Mouse (Mus musculus) CH12.LX (cell line): ENCODE measurements around the gene Sec14l4. TPM values are rescaled to one million over a fixed set of nuclear protein-coding genes. Genes with fewer than 3 reads are reported as not detected.
A peak's percentile ranks its signal among the peaks of the same experiment; 100 is the strongest.

Experiments
- DNase-seq: peaks from one replicate; pipeline ENCODE4 v3.0.0-alpha.2; 2013; ENCODE audit errors: extremely low read depth
- H3K27ac ChIP-seq: 2 replicates; pipeline ENCODE4 v1.5.1; 2012; ENCODE audit warnings: low read depth, mild to moderate bottlenecking, control low read depth, moderate library complexity; ENCODE audit not compliant: insufficient read depth
- H3K27me3 ChIP-seq: replicated peaks from 2 replicates; pipeline ENCODE3; 2012; ENCODE audit warnings: inconsistent platforms
- H3K36me3 ChIP-seq, 2 experiments: replicated peaks in 1 of 2; 2 replicates each; pipeline versions ENCODE3 to v1.6.1; 2012; ENCODE audit warnings: inconsistent platforms in 1 of 2, low read length in 1 of 2, mild to moderate bottlenecking in 1 of 2, mixed read lengths in 1 of 2, moderate library complexity in 1 of 2; ENCODE audit not compliant: control insufficient read depth in 1 of 2, insufficient read depth in 1 of 2
- H3K4me1 ChIP-seq, 2 experiments: 2 replicates each; pipeline ENCODE4 v1.6.1; 2012; ENCODE audit warnings: inconsistent platforms in 1 of 2, moderate library complexity in 1 of 2; ENCODE audit not compliant: insufficient read depth in 2 of 2, control insufficient read depth in 1 of 2
- H3K4me2 ChIP-seq: 2 replicates; pipeline ENCODE4 v1.6.1; 2012; ENCODE audit warnings: low read depth, mild to moderate bottlenecking, control low read depth; ENCODE audit not compliant: poor library complexity, insufficient read depth, severe bottlenecking
- H3K4me3 ChIP-seq, 3 experiments: fragments of 150-350 bp in 1 of 3; sonication (generic) in 1 of 3; replicated peaks in 1 of 3; 2 replicates each; pipeline versions ENCODE3 to v1.5.1; 2011 to 2012; ENCODE audit warnings: low read depth in 2 of 3, low read length in 2 of 3, mild to moderate bottlenecking in 2 of 3, moderate library complexity in 2 of 3, control low read depth in 1 of 3, improper control_type of control experiment in 1 of 3, inconsistent platforms in 1 of 3, mixed read lengths in 1 of 3; ENCODE audit not compliant: poor library complexity in 1 of 3
- H3K79me2 ChIP-seq: replicated peaks from 2 replicates; pipeline ENCODE4 v1.6.1; 2012; ENCODE audit warnings: mild to moderate bottlenecking, moderate library complexity; ENCODE audit not compliant: control insufficient read depth, poor library complexity, insufficient read depth, severe bottlenecking; ENCODE audit errors: extremely low read depth
- H3K9ac ChIP-seq: 2 replicates; pipeline ENCODE4 v1.6.1; 2012; ENCODE audit warnings: low read depth, mild to moderate bottlenecking, control low read depth, moderate library complexity; ENCODE audit not compliant: insufficient read depth
- H3K9me3 ChIP-seq: replicated peaks from 2 replicates; pipeline ENCODE3; 2012; ENCODE audit warnings: low read length, inconsistent platforms, mixed read lengths
- BHLHE40 ChIP-seq: IDR thresholded peaks from 2 replicates; pipeline ENCODE4 v1.6.1; 2011; ENCODE audit warnings: mild to moderate bottlenecking, low read depth, low read length, improper control_type of control experiment
- CHD2 ChIP-seq: IDR thresholded peaks from 2 replicates; pipeline ENCODE4 v1.6.1; 2011; ENCODE audit warnings: low read length, improper control_type of control experiment
- CTCF ChIP-seq, 2 experiments: IDR thresholded peaks in 1 of 2; conservative IDR thresholded peaks in 1 of 2; 2 replicates each; pipeline ENCODE4 v1.5.1; 2011 to 2012; ENCODE audit warnings: low read depth in 2 of 2, low read length in 2 of 2, improper control_type of control experiment in 1 of 2, inconsistent platforms in 1 of 2, mild to moderate bottlenecking in 1 of 2, moderate library complexity in 1 of 2
- E2F4 ChIP-seq: IDR thresholded peaks from 2 replicates; pipeline ENCODE4 v1.6.1; 2011; ENCODE audit warnings: low read depth, low read length, improper control_type of control experiment; ENCODE audit not compliant: insufficient replicate concordance
- EP300 ChIP-seq: IDR thresholded peaks from 2 replicates; pipeline ENCODE4 v1.6.1; 2011; ENCODE audit warnings: low read length, improper control_type of control experiment
- GABPA ChIP-seq: IDR thresholded peaks from 2 replicates; pipeline ENCODE4 v1.6.1; 2012; ENCODE audit warnings: low read depth, low read length, improper control_type of control experiment, inconsistent platforms; ENCODE audit not compliant: insufficient replicate concordance
- HCFC1 ChIP-seq: IDR thresholded peaks from 2 replicates; pipeline ENCODE4 v1.6.1; 2012; ENCODE audit warnings: low read depth, mild to moderate bottlenecking, inconsistent platforms, low read length, improper control_type of control experiment
- IRF4 ChIP-seq: IDR thresholded peaks from 2 replicates; pipeline ENCODE4 v1.6.1; 2014; ENCODE audit warnings: low read depth, mild to moderate bottlenecking, inconsistent platforms, low read length, improper control_type of control experiment
- JUN ChIP-seq: IDR thresholded peaks from 2 replicates; pipeline ENCODE4 v1.6.1; 2011; ENCODE audit warnings: low read depth, mild to moderate bottlenecking, low read length, improper control_type of control experiment, moderate library complexity; ENCODE audit not compliant: insufficient read depth
- JUND ChIP-seq: conservative IDR thresholded peaks from 2 replicates; pipeline ENCODE4 v1.6.1; 2011; ENCODE audit warnings: low read depth, low read length, improper control_type of control experiment
- KAT2A ChIP-seq: IDR thresholded peaks from 2 replicates; pipeline ENCODE4 v1.6.1; 2012; ENCODE audit warnings: low read length, improper control_type of control experiment, inconsistent platforms; ENCODE audit not compliant: insufficient replicate concordance
- MAFK ChIP-seq: IDR thresholded peaks from 2 replicates; pipeline ENCODE4 v1.6.1; 2011; ENCODE audit warnings: low read length, improper control_type of control experiment; ENCODE audit not compliant: insufficient replicate concordance
- MAX ChIP-seq: IDR thresholded peaks from 2 replicates; pipeline ENCODE4 v1.6.1; 2011; ENCODE audit warnings: low read length, improper control_type of control experiment
- MYC ChIP-seq: IDR thresholded peaks from 2 replicates; pipeline ENCODE4 v1.6.1; 2011; ENCODE audit warnings: low read depth, mild to moderate bottlenecking, improper control_type of control experiment, low read length
- NELFE ChIP-seq: IDR thresholded peaks from 2 replicates; pipeline ENCODE4 v1.6.1; 2011; ENCODE audit warnings: low read depth, low read length, improper control_type of control experiment
- NRF1 ChIP-seq: IDR thresholded peaks from 2 replicates; pipeline ENCODE4 v1.6.1; 2014; ENCODE audit warnings: low read depth, mild to moderate bottlenecking, inconsistent platforms, low read length, improper control_type of control experiment, moderate library complexity
- PAX5 ChIP-seq: IDR thresholded peaks from 2 replicates; pipeline ENCODE4 v1.6.1; 2012; ENCODE audit warnings: low read length, inconsistent platforms, mixed read lengths
- POLR2A ChIP-seq: IDR thresholded peaks from 2 replicates; pipeline ENCODE4 v1.6.1; 2011; ENCODE audit warnings: low read depth, mild to moderate bottlenecking, improper control_type of control experiment, low read length
- POLR2AphosphoS2 ChIP-seq: IDR thresholded peaks from 2 replicates; pipeline ENCODE4 v1.6.1; 2011; ENCODE audit warnings: low read depth, low read length, improper control_type of control experiment
- RAD21 ChIP-seq: IDR thresholded peaks from 2 replicates; pipeline ENCODE4 v1.6.1; 2011; ENCODE audit warnings: low read depth, mild to moderate bottlenecking, low read length, improper control_type of control experiment, moderate library complexity
- SIN3A ChIP-seq: IDR thresholded peaks from 2 replicates; pipeline ENCODE4 v1.6.1; 2012; ENCODE audit warnings: low read length, improper control_type of control experiment, inconsistent platforms
- SMC3 ChIP-seq: IDR thresholded peaks from 2 replicates; pipeline ENCODE4 v1.6.1; 2011; ENCODE audit warnings: low read depth, low read length, improper control_type of control experiment
- TBP ChIP-seq: conservative IDR thresholded peaks from 2 replicates; pipeline ENCODE4 v1.6.1; 2011; ENCODE audit warnings: low read depth, low read length, improper control_type of control experiment
- UBTF ChIP-seq: IDR thresholded peaks from 2 replicates; pipeline ENCODE4 v1.6.1; 2012; ENCODE audit warnings: low read depth, mild to moderate bottlenecking, inconsistent platforms, low read length, improper control_type of control experiment, moderate library complexity
- USF1 ChIP-seq: IDR thresholded peaks from 2 replicates; pipeline ENCODE4 v1.6.1; 2014; ENCODE audit warnings: low read depth, mild to moderate bottlenecking, inconsistent platforms, low read length, improper control_type of control experiment
- ZC3H11A ChIP-seq: IDR thresholded peaks from 2 replicates; pipeline ENCODE4 v1.6.1; 2012; ENCODE audit warnings: low read depth, mild to moderate bottlenecking, inconsistent platforms, low read length, improper control_type of control experiment
- ZKSCAN1 ChIP-seq: IDR thresholded peaks from 2 replicates; pipeline ENCODE4 v1.6.1; 2012; ENCODE audit warnings: low read depth, inconsistent platforms, low read length, improper control_type of control experiment, borderline replicate concordance
- ZNF384 ChIP-seq: IDR thresholded peaks from 2 replicates; pipeline ENCODE4 v1.6.1; 2012; ENCODE audit warnings: low read depth, low read length, improper control_type of control experiment, inconsistent platforms
- dilution Hi-C: fragments of 300-500 bp; cut with MboI; formaldehyde crosslinking; loops from 2 replicates; pipeline ENCODE4 v1.14.3; 2020; ENCODE audit warnings: low sequenced_read_pairs; ENCODE audit not compliant: extremely low pct_unique_long_range_greater_than_20kb, extremely low pct_ligation_motif_present
- in situ Hi-C: fragments of 300-500 bp; cut with MboI; formaldehyde crosslinking; loops from 3 replicates; pipeline ENCODE4 v1.14.3; 2019; ENCODE audit warnings: low sequenced_read_pairs, low pct_ligation_motif_present, low pct_unique_long_range_greater_than_20kb, mixed read lengths
- polyA plus RNA-seq: library from polyadenylated mRNA; unstranded; fragments of >175 nt; gene quantifications from 2 replicates; pipeline ENCODE4 v1.2.1, GENCODE M21; 2012; ENCODE audit warnings: low read depth; ENCODE audit not compliant: insufficient read length
- total RNA-seq, 2 experiments: library from RNA; depleted of rRNA; stranded (reverse); fragments of 300-350 nt in 1 of 2; fragments of >200 nt in 1 of 2; gene quantifications; 2 replicates each; pipeline ENCODE4 v1.2.3; 2012 to 2014

The Sec14l4 gene
- total and polyA plus RNA-seq, 3 experiments, result 0.42 to 3.5 (median 0.47) TPM

DNA sequence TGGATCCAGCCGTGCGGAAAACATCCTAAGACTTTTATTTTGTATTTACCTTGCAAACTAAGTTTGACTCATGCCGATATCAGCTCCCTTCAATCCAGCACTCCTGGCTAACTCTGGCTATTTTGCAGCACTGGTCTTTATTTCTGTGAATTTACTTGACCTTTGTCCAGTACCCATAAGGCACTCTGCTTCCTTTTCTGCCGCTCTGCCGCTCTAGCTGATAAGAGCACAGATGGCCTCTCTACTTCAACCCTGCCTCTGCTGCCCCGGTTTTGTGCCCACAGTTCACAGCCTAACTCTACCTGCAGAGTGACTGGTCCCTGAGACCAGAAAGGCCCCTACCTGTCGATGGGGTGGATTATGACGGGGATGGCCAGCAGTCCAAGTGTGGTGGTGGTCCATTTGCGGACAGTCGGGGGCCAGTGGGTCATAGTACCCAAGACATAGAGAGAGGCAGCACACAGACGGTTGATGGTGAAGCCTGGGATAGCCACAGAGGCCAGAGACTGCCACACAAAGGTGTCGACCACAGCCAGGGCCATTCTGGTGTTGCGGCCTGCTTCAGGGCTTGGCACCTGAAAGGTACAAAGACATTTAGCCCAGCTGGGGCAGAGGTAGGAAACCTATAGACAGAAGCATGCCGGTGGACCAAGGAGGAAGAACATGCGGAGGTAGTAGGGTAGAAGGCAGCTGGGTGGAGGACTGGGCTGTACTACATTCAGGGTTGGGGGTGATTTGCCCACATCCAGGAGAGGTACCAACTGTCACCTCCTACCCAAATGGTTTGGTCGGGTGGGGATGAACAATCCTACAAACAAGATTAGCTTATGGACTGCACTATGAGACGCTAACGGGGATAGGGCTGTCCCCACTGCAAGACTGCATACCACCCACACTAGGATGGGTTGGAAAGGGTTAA is 62.5 kb downstream of the Sec14l4 start:
- Histone ChIP-seq H3K36me3 (peaks cover 17 to 43% of the 10 kb centered on the region in 2 experiments), H3K9me3 (peaks cover 17% of the 10 kb centered on the region), H3K27me3 (no peaks in the 10 kb centered on the region), H3K4me2 (peak overlapping the region; percentile 78; the same call in 1 of the 2 replicates), H3K9ac (no peak overlapping the region), H3K79me2 (no peaks in the 10 kb centered on the region), H3K4me3 (peak overlapping the region in 2 of 3 experiments; percentile 15 to 67), H3K27ac (no peak overlapping the region), H3K4me1 (peaks cover 11 to 30% of the 10 kb centered on the region in 2 experiments)
- DNase-seq, result no peak
- TF ChIP-seq EP300, result no peak
- no peak for TF ChIP-seq JUND
- TF ChIP-seq E2F4, result no peak
- TF ChIP-seq MAX, result no peak
- TF ChIP-seq RAD21, result no peak
- TF ChIP-seq CTCF (conservative IDR thresholded peaks at IDR 0.05 in 1 of 2, IDR thresholded peaks at IDR 0.05 in 1 of 2; ENCODE audit: low read depth in 2 of 2, low read length in 2 of 2), result no peak
- no peak for TF ChIP-seq GABPA
- TF ChIP-seq BHLHE40, result no peak
- TF ChIP-seq PAX5, result no peak
- no peak for TF ChIP-seq IRF4
- no peak for TF ChIP-seq HCFC1
- TF ChIP-seq POLR2AphosphoS2, result no peak
- TF ChIP-seq SMC3, result no peak
- no peak for TF ChIP-seq ZNF384
- TF ChIP-seq ZKSCAN1, result no peak
- TF ChIP-seq KAT2A, result no peak
- dilution Hi-C loops (no loop called here), in situ Hi-C loops (no loop called here)

DNA sequence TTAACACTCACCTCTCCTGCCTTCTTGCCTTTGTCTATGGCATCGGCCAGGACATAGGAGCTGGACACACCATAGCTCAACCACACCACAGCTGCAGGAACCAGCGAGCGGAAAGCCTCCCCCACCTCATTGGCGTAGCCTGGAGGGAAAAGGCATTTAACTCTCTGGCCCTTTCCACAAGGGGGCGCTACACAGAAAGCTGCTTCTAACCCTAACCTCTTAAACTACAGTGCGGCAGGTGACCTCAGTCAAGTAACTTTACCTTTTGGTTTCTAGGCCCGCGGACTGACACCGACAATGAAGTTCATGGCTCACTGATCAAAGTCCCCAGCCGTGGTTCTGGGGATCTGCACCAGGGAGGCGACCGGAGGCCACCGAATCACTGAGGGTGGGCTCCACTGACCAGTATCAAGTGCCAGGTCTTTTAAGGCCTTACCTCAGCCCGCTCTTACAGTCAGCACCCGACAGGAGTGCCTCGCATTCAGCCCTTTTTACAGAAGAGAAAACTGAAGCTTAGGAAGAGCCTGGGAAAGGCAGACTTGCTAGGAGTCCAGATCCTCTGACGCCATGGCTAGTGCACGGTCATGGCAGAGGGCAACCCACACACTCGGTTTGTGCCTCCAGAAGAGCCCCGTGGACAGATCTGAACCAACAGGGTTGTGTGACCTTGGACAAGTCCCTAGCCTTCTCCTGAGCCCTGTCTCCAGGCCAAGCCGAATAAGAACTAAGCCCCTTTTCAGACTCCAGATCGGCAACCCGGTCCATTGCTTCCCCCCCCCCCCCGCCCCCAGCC is 63.3 kb downstream of the Sec14l4 start:
- Histone ChIP-seq H3K27me3 (no peaks in the 10 kb centered on the region), H3K4me1 (peaks cover 11 to 30% of the 10 kb centered on the region in 2 experiments), H3K27ac (peak overlapping the region; percentile 60; the same call in 1 of the 2 replicates), H3K9me3 (peaks cover 17% of the 10 kb centered on the region), H3K9ac (peak overlapping the region; percentile 56), H3K4me2 (peak overlapping the region; percentile 78), H3K79me2 (no peaks in the 10 kb centered on the region), H3K36me3 (peaks cover 19 to 51% of the 10 kb centered on the region in 2 experiments), H3K4me3 (peak overlapping the region; percentile 67 to 68 (median 68))
- dilution Hi-C loops, result no loop called here
- DNase-seq, result peak; percentile 96
- in situ Hi-C loops, result no loop called here
- TF ChIP-seq TBP (no peak), SIN3A (no peak; the same call in 1 of the 2 replicates), USF1 (no peak), BHLHE40 (peak; percentile 83), NRF1 (no peak), PAX5 (no peak), CTCF (conservative IDR thresholded peaks at IDR 0.05 in 1 of 2, IDR thresholded peaks at IDR 0.05 in 1 of 2; ENCODE audit: low read depth in 2 of 2, low read length in 2 of 2) (peak; percentile 93 to 97), RAD21 (peak; percentile 45), MAFK (no peak), HCFC1 (peak; percentile 53), POLR2A (peak; percentile 41), MYC (peak; percentile 70), ZC3H11A (no peak), CHD2 (no peak; the same call in 1 of the 2 replicates), JUN (no peak), UBTF (0 out of 2 replicates have a peak, but pooled peaks have one; percentile 14), IRF4 (peak; percentile 43; the same call in 1 of the 2 replicates), NELFE (no peak), SMC3 (peak; percentile 79), ZNF384 (no peak)
